Mouse (Mus musculus) thymus, adult 2 months (tissue): Measurements from ENCODE around the gene Vegfa. TPM values are rescaled to one million over a fixed set of nuclear protein-coding genes. Genes with fewer than 3 reads are reported as not detected.

Experiments
- DNase-seq: peaks from one replicate; pipeline ENCODE4 v3.0.0; 2021
- H3K27ac ChIP-seq: fragments of 200-500 bp; 2 replicates; pipeline ENCODE4 v1.5.1; 2012; ENCODE audit warnings: low read length, control low read depth; ENCODE audit not compliant: control insufficient read depth, insufficient read depth
- H3K27me3 ChIP-seq: fragments of 200-500 bp; 2 replicates; pipeline ENCODE4 v1.6.1; 2012; ENCODE audit warnings: mild to moderate bottlenecking, low read length, moderate library complexity, mixed read lengths; ENCODE audit not compliant: control insufficient read depth, insufficient read depth
- H3K36me3 ChIP-seq: fragments of 200-500 bp; 2 replicates; pipeline ENCODE4 v1.6.1; 2012; ENCODE audit warnings: mild to moderate bottlenecking, low read length, moderate library complexity; ENCODE audit not compliant: control insufficient read depth, insufficient read depth
- H3K4me1 ChIP-seq: fragments of 200-500 bp; replicated peaks from 2 replicates; pipeline ENCODE4 v1.6.1; 2012; ENCODE audit warnings: low read length; ENCODE audit not compliant: control insufficient read depth, insufficient read depth
- H3K4me3 ChIP-seq: fragments of 200-500 bp; 2 replicates; pipeline ENCODE4 v1.5.1; 2012; ENCODE audit warnings: mild to moderate bottlenecking, low read length, control low read depth, moderate library complexity; ENCODE audit not compliant: control insufficient read depth, insufficient read depth
- CTCF ChIP-seq: fragments of 200-500 bp; IDR thresholded peaks from 2 replicates; pipeline ENCODE4 v1.5.1; 2012; ENCODE audit warnings: mild to moderate bottlenecking, control low read depth, low read length, moderate library complexity, borderline replicate concordance; ENCODE audit not compliant: control insufficient read depth, poor library complexity, insufficient read depth; ENCODE audit errors: extremely low read depth
- POLR2A ChIP-seq: fragments of 200-500 bp; IDR thresholded peaks from 2 replicates; pipeline ENCODE4 v1.6.1; 2012; ENCODE audit warnings: mild to moderate bottlenecking, low read length, control low read depth, moderate library complexity; ENCODE audit not compliant: control insufficient read depth, poor library complexity, insufficient read depth; ENCODE audit errors: extremely low read depth
- WGBS: fragments of 180-500 bp; shearing (Covaris S2); methylation state at CpG from one replicate; pipeline ENCODE4 v1.1.7; 2018; 5-methylcytosine and 5-hydroxymethylcytosine counted together
- polyA plus RNA-seq: library from polyadenylated mRNA; depleted of rRNA; stranded (reverse); fragments of >200 nt; gene quantifications from 2 replicates; pipeline ENCODE4 v1.2.3, GENCODE M21; 2012

Gene Vegfa
- polyA plus RNA-seq, 1 experiment, result 65.2 TPM

DNA sequence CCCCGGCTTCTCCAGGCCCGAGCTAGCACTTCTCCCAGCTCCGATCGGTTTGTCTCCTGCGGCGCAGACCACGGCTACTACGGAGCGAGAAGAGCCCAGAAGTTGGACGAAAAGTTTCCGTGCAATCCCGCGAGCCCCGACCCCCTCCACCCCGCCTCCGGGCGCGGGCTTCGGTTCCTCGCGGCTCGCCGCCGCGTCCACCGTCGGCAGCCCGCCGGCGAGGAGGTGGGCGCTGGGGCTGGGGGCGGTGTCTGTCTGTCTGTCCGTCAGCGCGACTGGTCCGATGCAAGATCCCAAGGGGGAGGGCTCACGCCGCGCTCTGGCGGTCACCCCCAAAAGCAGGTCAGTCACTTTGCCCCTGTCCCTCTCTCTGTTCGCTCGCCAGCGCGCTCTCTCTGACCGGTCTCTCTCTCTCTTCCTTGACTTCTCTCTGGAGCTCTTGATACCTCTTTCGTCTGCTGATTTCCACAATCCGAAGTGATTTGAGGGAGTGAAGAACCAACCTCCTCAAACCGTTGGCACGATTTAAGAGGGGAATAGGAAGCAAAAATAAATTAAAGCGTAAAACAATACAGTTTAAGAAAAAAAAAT is 453 bp downstream of the Vegfa start:
- DNase-seq, result peak; percentile 33
- 1% methylated on average over 50 of the region's 50 CpGs for WGBS
- no peak overlapping the region for H3K27ac ChIP-seq
- H3K4me1 ChIP-seq, result peaks cover 33% of the 10 kb centered on the region
- peak overlapping the region; percentile 52 for H3K4me3 ChIP-seq
- H3K36me3 ChIP-seq, result no peaks in the 10 kb centered on the region
- TF ChIP-seq CTCF (no peak), POLR2A (no peak)
- H3K27me3 ChIP-seq, result no peaks in the 10 kb centered on the region; the same call in 1 of the 2 replicates

DNA sequence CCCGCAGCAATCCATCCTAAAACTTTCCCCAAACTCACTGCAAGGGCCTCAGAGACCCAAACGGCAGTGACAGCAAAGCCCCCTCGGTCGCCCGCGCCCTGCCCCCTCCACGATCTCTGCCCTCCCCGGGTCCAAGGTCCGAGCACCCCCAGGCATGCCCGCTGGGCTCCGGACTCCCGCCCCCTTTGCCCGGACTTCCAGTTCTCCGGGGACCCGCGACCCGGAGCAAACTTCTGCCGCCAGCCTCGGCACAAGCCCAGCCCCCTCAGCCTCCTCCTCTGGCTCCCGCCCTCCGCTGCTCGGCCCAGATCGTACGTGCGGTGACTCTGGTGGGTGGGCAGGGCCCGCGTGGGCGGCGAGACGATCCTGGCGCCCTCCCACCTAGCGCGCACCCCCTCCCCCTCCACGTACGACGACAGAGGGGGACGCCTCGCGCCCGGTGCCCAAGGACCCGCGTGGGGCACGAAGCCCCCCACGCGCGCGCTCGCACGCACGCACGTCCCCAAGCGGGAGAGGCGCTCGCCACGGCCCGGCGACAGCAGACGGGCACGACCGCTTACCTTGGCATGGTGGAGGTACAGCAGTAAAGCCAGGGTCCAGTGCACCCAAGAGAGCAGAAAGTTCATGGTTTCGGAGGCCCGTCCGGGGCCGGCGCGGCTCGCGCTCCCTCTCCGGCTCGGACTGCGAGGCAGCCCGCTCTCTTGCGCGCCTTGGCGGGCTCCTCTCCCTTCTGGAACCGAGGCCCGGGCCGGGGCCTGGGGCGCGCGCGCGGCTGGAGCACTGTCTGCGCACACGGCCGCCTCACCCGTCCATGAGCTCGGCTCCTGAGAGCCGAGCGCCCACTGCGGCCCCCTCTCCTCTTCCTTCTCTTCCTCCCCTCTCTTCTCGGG is 1.2 kb downstream of the Vegfa start:
- no peak overlapping the region for H3K27ac ChIP-seq
- H3K36me3 ChIP-seq, result no peaks in the 10 kb centered on the region
- DNase-seq, result peak; percentile 41
- H3K4me3 ChIP-seq, result peak overlapping the region; percentile 52
- under 1% methylated on average over 92 of the region's 92 CpGs for WGBS
- peaks cover 38% of the 10 kb centered on the region for H3K4me1 ChIP-seq
- TF ChIP-seq CTCF, result no peak
- TF ChIP-seq POLR2A, result no peak
- no peaks in the 10 kb centered on the region; the same call in 1 of the 2 replicates for H3K27me3 ChIP-seq

DNA sequence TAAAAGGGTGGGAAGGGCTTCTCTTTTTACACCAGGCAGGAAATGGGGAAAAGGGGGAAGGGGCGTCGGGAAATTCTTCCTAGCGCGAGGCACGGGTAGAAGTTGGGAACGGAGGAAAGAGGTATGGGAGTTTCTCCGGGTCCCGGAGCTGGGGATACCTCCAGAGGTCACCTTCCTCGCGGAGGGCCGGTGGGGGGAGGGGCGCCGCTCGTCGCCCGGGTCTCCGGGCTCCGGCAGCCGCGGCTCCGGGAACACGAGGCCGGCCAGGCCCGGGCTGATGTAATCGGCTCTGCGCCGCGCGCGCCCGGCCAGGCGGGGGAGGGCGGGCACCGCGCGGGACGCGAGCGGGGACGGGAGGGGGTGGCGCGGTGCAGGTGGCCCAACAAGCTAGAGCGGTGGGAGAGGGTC is 1.8 kb downstream of the Vegfa start:
- WGBS, result 1% methylated on average over 43 of the region's 43 CpGs
- no peaks in the 10 kb centered on the region for H3K36me3 ChIP-seq
- TF ChIP-seq POLR2A (no peak), CTCF (no peak)
- no peak overlapping the region for H3K27ac ChIP-seq
- no peak for DNase-seq
- peak overlapping the region; percentile 52 for H3K4me3 ChIP-seq
- peaks cover 39% of the 10 kb centered on the region for H3K4me1 ChIP-seq
- H3K27me3 ChIP-seq, result no peaks in the 10 kb centered on the region; the same call in 1 of the 2 replicates

DNA sequence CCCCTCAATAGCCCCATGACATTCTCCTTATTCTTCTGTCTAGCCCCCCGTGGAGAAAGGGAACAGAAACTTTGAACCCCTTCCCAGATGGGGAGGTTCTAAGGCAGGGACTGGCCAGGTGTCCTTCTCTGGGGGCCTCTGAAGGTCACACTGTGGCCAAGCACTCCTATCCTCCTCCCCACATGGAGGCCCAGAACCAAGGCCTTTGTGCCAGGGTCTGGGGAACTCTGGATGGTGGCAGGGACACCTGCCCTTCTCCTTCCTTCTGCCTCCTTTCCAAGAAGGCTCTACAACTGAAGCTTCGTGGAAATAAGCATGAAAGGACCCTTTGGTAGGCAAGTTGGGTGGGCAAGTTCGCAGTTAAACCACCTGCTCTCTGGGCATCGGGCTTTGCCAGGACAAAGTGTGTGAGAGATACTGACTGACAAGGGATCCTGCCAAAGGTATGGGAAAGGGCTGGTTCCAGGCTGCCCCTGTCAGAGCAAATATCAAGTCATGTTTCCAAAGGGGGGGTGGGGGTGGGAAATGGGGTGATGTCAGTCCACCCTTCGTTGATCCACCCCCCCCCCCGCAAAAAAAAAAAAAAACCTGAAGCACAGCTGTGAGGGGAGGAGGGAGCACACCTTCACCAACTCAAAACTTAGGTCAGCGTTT is 2.5 kb downstream of the Vegfa start:
- H3K4me1 ChIP-seq, result peaks cover 39% of the 10 kb centered on the region
- H3K36me3 ChIP-seq, result no peaks in the 10 kb centered on the region
- TF ChIP-seq CTCF (no peak), POLR2A (no peak)
- no peak overlapping the region for H3K27ac ChIP-seq
- H3K27me3 ChIP-seq, result no peaks in the 10 kb centered on the region; the same call in 1 of the 2 replicates
- whole genome bisulfite sequencing, result 12% methylated on average over 7 of the region's 7 CpGs
- no peak for DNase-seq
- H3K4me3 ChIP-seq, result peak overlapping the region; percentile 52; the same call in 1 of the 2 replicates

GRCm38 (mm10) chr17:46029052-46029553 is 3.1 kb downstream of the Vegfa start:
- Histone ChIP-seq H3K27me3 (no peaks in the 10 kb centered on the region; the same call in 1 of the 2 replicates), H3K4me1 (peaks cover 35% of the 10 kb centered on the region), H3K27ac (no peak overlapping the region), H3K36me3 (no peaks in the 10 kb centered on the region), H3K4me3 (no peak overlapping the region)
- TF ChIP-seq POLR2A, result no peak
- no peak for TF ChIP-seq CTCF
- WGBS, result 74% methylated on average over 2 of the region's 2 CpGs
- no peak for DNase-seq

GRCm38 (mm10) chr17:46028210-46029051 is 3.7 kb downstream of the Vegfa start:
- TF ChIP-seq CTCF (no peak), POLR2A (no peak)
- no peak for DNase-seq
- Histone ChIP-seq H3K4me1 (peaks cover 28% of the 10 kb centered on the region), H3K27ac (no peak overlapping the region), H3K27me3 (no peaks in the 10 kb centered on the region; the same call in 1 of the 2 replicates), H3K4me3 (no peak overlapping the region), H3K36me3 (no peaks in the 10 kb centered on the region)
- WGBS, result 82% methylated on average over 15 of the region's 15 CpGs
